Mouse (Mus musculus) neural tube, embryonic 14.5 days (tissue): ENCODE measurements around the gene Nphs2. TPM values are rescaled to one million over a fixed set of nuclear protein-coding genes. Genes with fewer than 3 reads are reported as not detected.
"Not testable (repeated sequence)": the region's sequence is repeated elsewhere in the genome, so short reads cannot be mapped to it uniquely, and the experiment has no call there.

ENCODE experiments used
- ATAC-seq: fragments of 200-750 bp; cut with Nextera tagmentation; 2 replicates; pipeline ENCODE4 v1.8.0; 2017; ENCODE audit warnings: low read depth, mild to moderate bottlenecking, moderate TSS enrichment, moderate library complexity
- H3K27ac ChIP-seq: fragments of 300-500 bp; sonication (generic); 2 replicates; pipeline ENCODE4 v1.5.1; 2014; ENCODE audit warnings: low read depth, mild to moderate bottlenecking, control low read depth, low read length, moderate library complexity, mixed read lengths
- H3K27me3 ChIP-seq: fragments of 300-500 bp; sonication (generic); 2 replicates; pipeline ENCODE4 v1.6.1; 2014; ENCODE audit warnings: low read length; ENCODE audit not compliant: control insufficient read depth, insufficient read depth
- H3K36me3 ChIP-seq: fragments of 300-500 bp; sonication (generic); 2 replicates; pipeline ENCODE4 v1.6.1; 2014; ENCODE audit warnings: low read length, mixed read lengths; ENCODE audit not compliant: control insufficient read depth, insufficient read depth
- H3K4me1 ChIP-seq: fragments of 300-500 bp; sonication (generic); 2 replicates; pipeline ENCODE4 v1.6.1; 2014; ENCODE audit warnings: low read length; ENCODE audit not compliant: control insufficient read depth, insufficient read depth
- H3K4me2 ChIP-seq: fragments of 300-500 bp; sonication (generic); 2 replicates; pipeline ENCODE4 v1.6.1; 2014; ENCODE audit warnings: mild to moderate bottlenecking, low read depth, low read length, control low read depth
- H3K4me3 ChIP-seq: fragments of 300-500 bp; sonication (generic); 2 replicates; pipeline ENCODE4 v1.5.1; 2014; ENCODE audit warnings: low read depth, low read length, control low read depth, mixed read lengths
- H3K9ac ChIP-seq: fragments of 300-500 bp; sonication (generic); replicated peaks from 2 replicates; pipeline ENCODE4 v1.6.1; 2014; ENCODE audit warnings: low read depth, mild to moderate bottlenecking, control low read depth, low read length, mixed read lengths
- H3K9me3 ChIP-seq: fragments of 300-500 bp; sonication (generic); 2 replicates; pipeline ENCODE4 v1.6.1; 2016; ENCODE audit warnings: low read length; ENCODE audit not compliant: control insufficient read depth
- WGBS: fragments of 180-500 bp; shearing (Covaris S2); extraction: QIAGEN DNeasy Blood & Tissue Kit; methylation state at CpG from one replicate; pipeline ENCODE4 v1.1.7; 2014; 5-methylcytosine and 5-hydroxymethylcytosine counted together
- polyA plus RNA-seq: library from polyadenylated mRNA; unstranded; fragments of >200 nt; fragmentation: Nextera tagmentation; extraction: Ambion mirVana; gene quantifications from 2 replicates; pipeline ENCODE4 v1.2.1, GENCODE M21; 2014

Nphs2 gene
- 0.19 TPM in 2 replicates for polyA plus RNA-seq

DNA sequence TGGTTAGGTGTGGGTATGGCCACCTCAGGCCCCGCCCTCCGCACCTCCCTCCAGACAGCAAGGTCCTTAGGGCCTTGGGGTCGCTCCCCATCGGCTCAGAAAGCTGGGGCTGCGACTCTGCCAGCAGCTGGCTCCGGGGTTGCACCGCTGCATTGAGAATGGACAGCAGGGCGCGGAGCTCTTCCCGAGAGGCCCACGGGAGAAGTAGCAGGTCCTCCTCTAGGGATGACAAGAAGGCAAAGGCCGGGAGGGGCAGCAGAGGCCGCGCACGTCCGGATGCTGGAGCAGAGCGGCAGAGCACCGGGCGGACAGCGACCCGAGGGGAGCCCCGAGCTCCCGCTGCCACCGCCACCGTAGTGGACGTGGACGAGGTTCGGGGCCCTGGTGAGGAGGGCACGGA, at the start of gene Nphs2:
Gene Nphs2, plus strand, starts transcription at position 98 of the 400 bp plus-strand sequence.
- Histone ChIP-seq H3K27ac (no peak within 1 kb of the TSS), H3K4me3 (peak within 1 kb of the TSS; percentile 5; the same call in 1 of the 2 replicates), H3K9me3 (no peaks in the 10 kb centered on the region), H3K4me1 (no peaks in the 10 kb centered on the region), H3K36me3 (no peaks in the 10 kb centered on the region), H3K27me3 (peaks cover 23% of the 10 kb centered on the region; the same call in 1 of the 2 replicates), H3K9ac (no peak within 1 kb of the TSS), H3K4me2 (peak within 1 kb of the TSS; percentile 29)
- 3% methylated on average over 29 of the region's 29 CpGs for WGBS
- no peak for ATAC-seq

DNA sequence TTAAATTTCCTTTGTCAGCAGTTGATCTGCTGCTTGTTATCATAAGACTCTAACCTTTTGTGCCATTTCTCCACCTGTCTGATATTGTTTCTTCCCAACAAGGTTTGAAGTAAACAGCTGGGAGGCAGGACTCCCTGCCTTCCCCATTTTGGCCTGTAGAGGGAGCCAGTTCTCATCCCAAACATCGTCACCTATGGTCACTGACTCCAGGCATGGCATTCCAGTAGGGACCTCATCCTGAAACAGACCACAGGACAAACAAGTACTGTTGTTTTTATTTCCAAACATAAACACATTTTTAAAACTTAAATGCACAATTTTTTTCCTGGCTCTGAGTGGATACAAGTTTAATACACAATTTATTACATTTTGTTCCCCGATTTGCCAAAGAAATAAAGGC, 47.2 kb upstream of the Nphs2 start:
- no peaks in the 10 kb centered on the region for H3K36me3 ChIP-seq
- no peak overlapping the region for H3K9ac ChIP-seq
- 50% methylated on average over 2 of the region's 2 CpGs for WGBS
- no peak overlapping the region for H3K27ac ChIP-seq
- H3K27me3 ChIP-seq, result no peaks in the 10 kb centered on the region
- no peaks in the 10 kb centered on the region for H3K9me3 ChIP-seq
- H3K4me3 ChIP-seq, result no peak overlapping the region
- no peak overlapping the region for H3K4me2 ChIP-seq
- no peaks in the 10 kb centered on the region for H3K4me1 ChIP-seq
- no peak for ATAC-seq

GRCm38 (mm10) chr1:156263946-156264345, 46.6 kb upstream of the Nphs2 start:
- Histone ChIP-seq H3K27ac (no peak overlapping the region), H3K9ac (no peak overlapping the region), H3K4me2 (no peak overlapping the region), H3K4me1 (no peaks in the 10 kb centered on the region), H3K27me3 (no peaks in the 10 kb centered on the region), H3K4me3 (no peak overlapping the region), H3K36me3 (no peaks in the 10 kb centered on the region), H3K9me3 (no peaks in the 10 kb centered on the region)
- WGBS, result 90% methylated on average over 8 of the region's 8 CpGs
- ATAC-seq, result no peak

- H3K9me3 ChIP-seq, H3K27ac ChIP-seq, H3K9ac ChIP-seq, ATAC-seq, H3K36me3 ChIP-seq, H3K27me3 ChIP-seq, H3K4me1 ChIP-seq, H3K4me2 ChIP-seq, H3K4me3 ChIP-seq: not testable (repeated sequence)
- WGBS, result 33% methylated on average over 3 of the region's 3 CpGs
These were observed 42.0 kb upstream of the Nphs2 start for GRCm38 (mm10) chr1:156268546-156268945.

- Histone ChIP-seq H3K27ac (no peak overlapping the region), H3K9me3 (no peaks in the 10 kb centered on the region), H3K4me1 (no peaks in the 10 kb centered on the region), H3K9ac (no peak overlapping the region), H3K27me3 (no peaks in the 10 kb centered on the region), H3K4me2 (no peak overlapping the region), H3K4me3 (no peak overlapping the region), H3K36me3 (no peaks in the 10 kb centered on the region)
- 83% methylated on average over 9 of the region's 9 CpGs for WGBS
- no peak for ATAC-seq
These were observed 40.1 kb upstream of the Nphs2 start for GRCm38 (mm10) chr1:156270471-156270870.

GRCm38 (mm10) chr1:156271654-156272053, 38.9 kb upstream of the Nphs2 start:
- Histone ChIP-seq H3K9ac (no peak overlapping the region), H3K27me3 (no peaks in the 10 kb centered on the region), H3K4me1 (no peaks in the 10 kb centered on the region), H3K27ac (no peak overlapping the region), H3K4me2 (no peak overlapping the region), H3K9me3 (no peaks in the 10 kb centered on the region), H3K36me3 (no peaks in the 10 kb centered on the region), H3K4me3 (no peak overlapping the region)
- WGBS, result 37% methylated on average over 5 of the region's 5 CpGs
- no peak for ATAC-seq

GRCm38 (mm10) chr1:156273647-156274046, 36.9 kb upstream of the Nphs2 start:
- 58% methylated on average over 7 of the region's 7 CpGs for WGBS
- H3K4me3 ChIP-seq, result no peak overlapping the region
- no peak overlapping the region for H3K4me2 ChIP-seq
- H3K27ac ChIP-seq, result no peak overlapping the region
- no peak overlapping the region for H3K9ac ChIP-seq
- no peaks in the 10 kb centered on the region for H3K9me3 ChIP-seq
- H3K36me3 ChIP-seq, result no peaks in the 10 kb centered on the region
- H3K4me1 ChIP-seq, result no peaks in the 10 kb centered on the region
- no peaks in the 10 kb centered on the region for H3K27me3 ChIP-seq
- no peak for ATAC-seq

DNA sequence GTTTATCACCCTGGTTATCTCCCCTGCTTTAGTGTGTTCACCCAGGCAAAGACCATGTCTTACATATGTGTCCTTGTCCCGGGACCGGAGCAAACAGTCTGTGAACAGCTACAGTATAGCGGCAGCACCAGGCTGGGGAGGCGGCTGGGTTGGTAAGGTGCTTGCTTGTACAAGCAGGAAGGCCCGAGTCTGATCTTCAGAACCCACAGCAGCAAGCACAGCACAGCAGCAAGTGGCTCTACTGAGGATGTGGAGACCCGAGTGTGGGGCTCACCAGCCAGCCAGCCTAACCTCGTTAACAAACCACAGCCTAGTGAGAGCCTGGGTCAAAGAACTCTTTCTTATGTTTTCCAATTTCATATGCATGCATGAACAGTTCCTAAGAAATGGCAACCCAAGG, 30.4 kb upstream of the Nphs2 start:
- no peaks in the 10 kb centered on the region for H3K9me3 ChIP-seq
- H3K9ac ChIP-seq, result no peak overlapping the region
- no peaks in the 10 kb centered on the region for H3K4me1 ChIP-seq
- WGBS, result 87% methylated on average over 7 of the region's 7 CpGs
- H3K4me3 ChIP-seq, result no peak overlapping the region
- H3K27me3 ChIP-seq, result no peaks in the 10 kb centered on the region
- H3K27ac ChIP-seq, result no peak overlapping the region
- H3K36me3 ChIP-seq, result no peaks in the 10 kb centered on the region
- H3K4me2 ChIP-seq, result no peak overlapping the region
- no peak for ATAC-seq

GRCm38 (mm10) chr1:156284207-156284606, 26.3 kb upstream of the Nphs2 start:
- no peaks in the 10 kb centered on the region for H3K4me1 ChIP-seq
- H3K9ac ChIP-seq, result no peak overlapping the region
- H3K9me3 ChIP-seq, result no peaks in the 10 kb centered on the region
- no peak overlapping the region for H3K4me2 ChIP-seq
- H3K4me3 ChIP-seq, result no peak overlapping the region
- no peaks in the 10 kb centered on the region for H3K27me3 ChIP-seq
- no peak for ATAC-seq
- no peaks in the 10 kb centered on the region for H3K36me3 ChIP-seq
- 76% methylated on average over 10 of the region's 10 CpGs for WGBS
- no peak overlapping the region for H3K27ac ChIP-seq
